Mouse (Mus musculus) right cerebral cortex, postnatal 36 days (tissue): Measurements from ENCODE around the gene Cul5.

Source experiments
- DNase-seq, 2 experiments: peaks; one replicate each; pipeline ENCODE4 v3.0.0; 2022; ENCODE audit warnings: low spot score in 2 of 2, mixed read lengths in 1 of 2

Gene Cul5

GRCm38 (mm10) chr9:53607192-53607591 lies 62.6 kb downstream of the Cul5 start:
- no peak for DNase-seq

GRCm38 (mm10) chr9:53604954-53605353 lies 64.9 kb downstream of the Cul5 start:
- DNase-seq: no peak

GRCm38 (mm10) chr9:53603849-53604248 lies 66.0 kb downstream of the Cul5 start:
- no peak for DNase-seq

GRCm38 (mm10) chr9:53603384-53603783 lies 66.4 kb downstream of the Cul5 start:
- no peak for DNase-seq

- no peak for DNase-seq
Observed at GRCm38 (mm10) chr9:53601541-53601940, 68.3 kb downstream of the Cul5 start.

- no peak for DNase-seq
Observed at GRCm38 (mm10) chr9:53598631-53599030, 71.2 kb downstream of the Cul5 start.

- no peak for DNase-seq
Observed at GRCm38 (mm10) chr9:53596971-53597600, 72.7 kb downstream of the Cul5 start.

- DNase-seq: peak in 1 of 2 experiments; percentile 34
Observed at GRCm38 (mm10) chr9:53594764-53595163, 75.0 kb downstream of the Cul5 start.

- DNase-seq: no peak
Observed at GRCm38 (mm10) chr9:53581870-53582269, 87.9 kb downstream of the Cul5 start.

GRCm38 (mm10) chr9:53575721-53576120 lies 94.1 kb downstream of the Cul5 start:
- DNase-seq: no peak

- no peak for DNase-seq
Observed at GRCm38 (mm10) chr9:53572516-53573307, 97.1 kb downstream of the Cul5 start.

GRCm38 (mm10) chr9:53570662-53571061 lies 99.2 kb downstream of the Cul5 start:
- DNase-seq: no peak
